Mouse (Mus musculus) small intestine, adult 2 months (tissue): ENCODE results near the gene E2f4. TPM values are rescaled to one million over a fixed set of nuclear protein-coding genes. Genes with fewer than 3 reads are reported as not detected.
A peak's percentile ranks its signal among the peaks of the same experiment; 100 is the strongest.

Source experiments
- H3K27ac ChIP-seq: fragments of 200-500 bp; 2 replicates; pipeline ENCODE4 v1.5.1; 2012; ENCODE audit warnings: low read depth, low read length, control low read depth, inconsistent platforms; ENCODE audit not compliant: insufficient read depth
- H3K27me3 ChIP-seq: fragments of 200-500 bp; 2 replicates; pipeline ENCODE4 v1.6.1; 2012; ENCODE audit warnings: mild to moderate bottlenecking, moderate library complexity, low read length, inconsistent platforms; ENCODE audit not compliant: control insufficient read depth, insufficient read depth
- H3K36me3 ChIP-seq: fragments of 200-500 bp; 2 replicates; pipeline ENCODE4 v1.6.1; 2012; ENCODE audit warnings: mild to moderate bottlenecking, low read length, control low read depth, inconsistent platforms; ENCODE audit not compliant: control insufficient read depth, insufficient read depth
- H3K4me1 ChIP-seq: fragments of 200-500 bp; 2 replicates; pipeline ENCODE4 v1.6.1; 2012; ENCODE audit warnings: low read length, inconsistent platforms, mixed read lengths; ENCODE audit not compliant: control insufficient read depth, insufficient read depth, insufficient read length
- H3K4me3 ChIP-seq: fragments of 200-500 bp; 2 replicates; pipeline ENCODE4 v1.5.1; 2012; ENCODE audit warnings: low read depth, mild to moderate bottlenecking, control low read depth, inconsistent platforms, low read length, moderate library complexity
- CTCF ChIP-seq: fragments of 200-500 bp; IDR thresholded peaks from 2 replicates; pipeline ENCODE4 v1.5.1; 2012; ENCODE audit warnings: low read depth, mild to moderate bottlenecking, control low read depth, inconsistent platforms, low read length, moderate library complexity, mixed read lengths; ENCODE audit not compliant: insufficient replicate concordance, insufficient read length; ENCODE audit errors: extremely low read depth
- POLR2A ChIP-seq: fragments of 200-500 bp; IDR thresholded peaks from 2 replicates; pipeline ENCODE4 v1.6.1; 2012; ENCODE audit warnings: low read depth, mild to moderate bottlenecking, control low read depth, inconsistent platforms, low read length, moderate library complexity
- WGBS: fragments of 180-500 bp; shearing (Covaris S2); methylation state at CpG from one replicate; pipeline ENCODE4 v1.1.7; 2018; 5-methylcytosine and 5-hydroxymethylcytosine counted together
- polyA plus RNA-seq: library from polyadenylated mRNA; depleted of rRNA; stranded (reverse); fragments of >200 nt; gene quantifications from 2 replicates; pipeline ENCODE4 v1.2.3, GENCODE M21; 2012

E2f4 gene
- polyA plus RNA-seq, 1 experiment, result 152 TPM

DNA sequence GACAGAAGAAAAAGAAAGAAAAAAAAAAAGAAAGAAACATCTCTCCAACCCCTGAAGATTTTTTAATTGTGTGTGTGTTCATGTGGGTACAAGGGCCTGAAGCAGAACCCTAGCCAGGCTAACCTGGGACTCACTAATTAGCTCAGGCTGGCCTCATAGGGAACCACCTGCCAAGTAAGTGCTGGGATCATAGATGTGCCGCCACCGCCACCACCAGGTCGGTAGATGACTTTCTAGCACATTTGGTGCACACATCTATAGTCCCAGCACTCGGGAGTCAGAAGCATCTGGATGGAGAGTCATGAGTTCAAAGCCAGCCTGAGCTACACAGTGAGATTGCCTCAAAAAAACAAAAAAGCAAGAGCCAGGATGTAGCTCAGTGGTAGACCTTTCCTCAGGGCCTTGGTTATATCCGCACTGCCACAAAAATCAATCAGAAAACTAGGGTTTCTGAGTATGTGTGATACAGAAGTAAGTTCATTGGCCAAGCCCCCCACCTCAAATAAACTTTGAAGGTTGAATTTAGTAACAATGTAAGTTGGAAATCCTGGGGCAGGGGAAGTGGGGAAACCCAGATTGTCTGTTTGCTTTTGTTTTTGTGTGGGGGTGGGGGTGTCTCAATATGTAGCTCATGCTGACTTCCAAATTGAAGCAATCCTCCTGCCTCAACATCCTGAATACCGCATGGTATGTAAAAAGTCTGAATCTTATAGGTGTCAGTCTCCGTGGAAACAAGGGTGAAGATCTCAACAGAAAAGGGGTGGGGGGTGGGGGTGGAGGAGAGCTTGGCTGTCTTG is 39.9 kb upstream of the E2f4 start:
- H3K36me3 ChIP-seq, result peaks cover 13% of the 10 kb centered on the region
- TF ChIP-seq CTCF (no peak), POLR2A (no peak)
- 87% methylated on average over 7 of the region's 7 CpGs for WGBS
- no peaks in the 10 kb centered on the region for H3K27me3 ChIP-seq
- H3K4me3 ChIP-seq, result no peak overlapping the region
- peaks cover 38% of the 10 kb centered on the region for H3K4me1 ChIP-seq
- no peak overlapping the region for H3K27ac ChIP-seq

DNA sequence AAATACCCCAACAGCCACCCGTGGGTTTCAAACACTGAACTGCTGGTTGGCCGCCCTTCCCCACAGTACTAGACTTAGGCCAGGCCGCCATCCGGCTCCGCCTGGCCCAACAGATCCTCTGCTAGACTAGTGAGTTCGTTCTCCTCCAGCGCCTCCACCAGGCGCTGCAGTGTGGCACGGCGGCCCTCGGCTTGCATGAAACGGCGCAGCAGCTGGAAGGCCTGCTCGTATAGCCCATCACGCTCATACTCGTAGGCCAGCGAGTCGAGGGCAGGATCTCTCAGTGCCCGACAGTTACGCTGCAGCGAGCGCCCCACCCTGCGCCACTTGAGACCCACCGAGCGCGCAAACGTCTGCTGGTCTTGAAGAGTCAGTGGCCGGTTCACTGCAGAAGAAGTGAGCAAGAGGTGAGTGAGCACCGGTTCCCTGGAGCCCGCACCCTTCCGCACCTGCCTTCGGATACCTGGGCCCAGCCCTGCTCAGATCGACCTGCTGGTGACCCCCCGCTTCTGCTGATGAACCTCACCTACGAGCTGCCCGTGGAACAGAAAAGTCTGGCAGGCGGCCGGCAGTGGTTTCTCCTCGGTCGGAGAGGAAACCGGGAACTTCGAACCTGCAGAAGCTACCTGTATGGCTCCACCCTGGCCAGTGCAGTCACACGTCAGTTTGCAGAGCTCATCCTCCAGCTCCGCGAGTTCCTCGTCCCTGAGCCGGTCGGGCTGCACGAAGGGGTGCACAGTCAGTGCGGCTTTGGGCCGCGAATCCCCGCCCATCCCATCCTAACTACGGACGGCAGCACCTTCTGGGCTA is 38.3 kb upstream of the E2f4 start:
- WGBS, result 69% methylated on average over 55 of the region's 55 CpGs
- Histone ChIP-seq H3K4me3 (peak overlapping the region; percentile 36), H3K4me1 (peaks cover 38% of the 10 kb centered on the region), H3K36me3 (peaks cover 13% of the 10 kb centered on the region), H3K27ac (no peak overlapping the region), H3K27me3 (no peaks in the 10 kb centered on the region)
- TF ChIP-seq POLR2A (no peak), CTCF (no peak)

DNA sequence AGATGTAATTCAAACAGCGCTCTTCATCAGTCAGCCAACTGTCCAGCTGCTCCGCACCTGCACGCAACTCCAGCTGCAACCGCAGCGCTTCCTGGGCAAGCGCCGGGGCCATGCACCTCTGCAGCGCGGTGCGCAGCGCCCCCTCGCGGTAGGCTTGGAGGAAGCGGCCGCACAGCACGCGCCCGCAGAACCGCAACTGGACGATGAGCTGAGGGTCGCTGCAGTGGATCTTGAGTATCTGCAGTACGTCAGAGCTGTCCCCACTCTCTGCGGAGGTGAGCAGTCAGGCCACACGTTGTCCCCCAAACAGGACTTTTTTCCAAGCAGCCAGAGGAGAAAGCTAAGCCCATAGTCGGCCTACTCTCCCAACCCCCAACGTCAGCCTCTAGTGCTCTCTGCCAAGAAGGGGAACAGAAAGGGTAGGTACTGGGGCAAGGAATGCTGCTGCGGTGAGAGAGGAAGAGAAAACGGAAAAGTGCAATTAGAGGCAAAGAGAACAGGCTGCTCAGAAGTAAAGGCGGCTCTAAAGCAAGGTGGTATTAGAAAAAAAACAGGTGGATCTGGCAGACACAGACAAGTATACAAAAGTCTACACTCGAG is 37.6 kb upstream of the E2f4 start:
- Histone ChIP-seq H3K27ac (no peak overlapping the region), H3K4me1 (peaks cover 32% of the 10 kb centered on the region), H3K4me3 (peak overlapping the region; percentile 36), H3K27me3 (no peaks in the 10 kb centered on the region), H3K36me3 (peaks cover 13% of the 10 kb centered on the region)
- 11% methylated on average over 30 of the region's 30 CpGs for WGBS
- TF ChIP-seq CTCF (peak; percentile 82), POLR2A (no peak; the same call in 1 of the 2 replicates)

DNA sequence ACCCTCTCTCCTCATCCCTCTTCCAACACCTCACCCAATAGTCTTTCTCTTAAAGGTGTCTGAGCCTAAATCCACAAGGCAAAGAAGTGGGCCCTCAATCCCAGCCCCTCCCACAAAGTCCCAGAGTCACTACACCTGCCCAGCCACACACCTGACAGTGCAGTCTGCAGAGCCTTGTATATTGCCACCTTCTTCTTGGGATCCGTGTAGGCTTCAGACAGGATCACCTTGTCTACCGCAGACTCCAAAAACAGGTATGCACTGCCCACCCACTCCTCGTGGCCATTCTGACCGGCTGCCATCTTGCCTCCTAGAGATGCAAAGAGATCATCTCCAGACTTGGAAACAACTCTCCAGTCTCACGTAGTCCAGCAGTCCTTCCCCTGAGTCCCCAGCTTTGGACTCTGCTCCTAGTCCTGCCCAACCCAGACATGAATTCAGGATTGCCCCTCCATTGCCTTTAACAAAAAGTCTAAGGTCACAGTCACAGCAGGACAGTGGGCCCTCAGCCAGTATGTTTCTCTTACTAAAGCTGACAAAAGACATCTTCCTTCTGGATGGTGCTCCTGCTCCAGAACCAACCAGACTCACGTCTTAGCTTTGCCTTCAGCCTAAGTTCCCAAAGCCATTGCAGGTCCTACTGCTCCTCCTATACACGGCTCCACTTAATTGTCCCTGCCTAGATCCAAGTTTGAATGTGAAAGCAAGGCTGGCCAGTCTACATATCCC is 36.9 kb upstream of the E2f4 start:
- WGBS, result 76% methylated on average over 7 of the region's 7 CpGs
- no peak overlapping the region for H3K4me3 ChIP-seq
- no peaks in the 10 kb centered on the region for H3K27me3 ChIP-seq
- peaks cover 30% of the 10 kb centered on the region for H3K4me1 ChIP-seq
- TF ChIP-seq POLR2A (no peak), CTCF (no peak)
- H3K27ac ChIP-seq, result peak overlapping the region; percentile 17
- peaks cover 13% of the 10 kb centered on the region for H3K36me3 ChIP-seq

DNA sequence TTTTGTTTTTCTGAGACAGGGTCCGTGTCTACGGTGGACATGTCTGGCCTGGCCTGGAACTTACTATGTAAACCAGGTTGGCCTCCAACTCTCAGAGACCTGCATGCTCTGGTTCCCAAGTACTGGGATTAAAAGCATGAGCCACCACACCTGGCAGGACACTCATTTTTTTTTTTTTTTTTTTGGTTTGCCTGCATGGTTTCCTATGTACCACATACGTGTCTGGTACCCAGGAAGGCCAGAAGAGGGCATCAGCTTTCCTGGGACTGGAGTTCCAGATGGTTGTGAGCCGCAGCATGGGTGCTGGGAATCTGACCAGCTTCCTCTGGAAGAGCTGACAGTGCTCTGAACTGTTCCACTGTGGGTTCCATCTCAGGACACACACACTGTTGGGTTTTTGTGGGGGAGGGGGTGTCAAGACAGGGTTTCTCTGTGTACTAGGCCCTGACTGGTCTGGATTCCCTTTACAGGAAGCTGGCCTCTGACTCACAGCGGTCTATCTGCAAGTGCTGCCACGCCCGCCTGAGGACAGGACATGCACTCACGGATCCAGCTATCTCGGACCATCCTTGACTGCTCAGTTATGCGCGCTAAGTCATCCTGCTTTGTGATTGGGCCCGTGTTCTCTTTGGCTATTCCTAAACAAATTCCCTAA is 36.0 kb upstream of the E2f4 start:
- Histone ChIP-seq H3K27ac (peak overlapping the region; percentile 62), H3K36me3 (peaks cover 13% of the 10 kb centered on the region), H3K27me3 (no peaks in the 10 kb centered on the region), H3K4me3 (no peak overlapping the region), H3K4me1 (peaks cover 30% of the 10 kb centered on the region)
- WGBS, result 79% methylated on average over 12 of the region's 12 CpGs
- TF ChIP-seq CTCF (peak; percentile 14; the same call in 1 of the 2 replicates), POLR2A (no peak)

DNA sequence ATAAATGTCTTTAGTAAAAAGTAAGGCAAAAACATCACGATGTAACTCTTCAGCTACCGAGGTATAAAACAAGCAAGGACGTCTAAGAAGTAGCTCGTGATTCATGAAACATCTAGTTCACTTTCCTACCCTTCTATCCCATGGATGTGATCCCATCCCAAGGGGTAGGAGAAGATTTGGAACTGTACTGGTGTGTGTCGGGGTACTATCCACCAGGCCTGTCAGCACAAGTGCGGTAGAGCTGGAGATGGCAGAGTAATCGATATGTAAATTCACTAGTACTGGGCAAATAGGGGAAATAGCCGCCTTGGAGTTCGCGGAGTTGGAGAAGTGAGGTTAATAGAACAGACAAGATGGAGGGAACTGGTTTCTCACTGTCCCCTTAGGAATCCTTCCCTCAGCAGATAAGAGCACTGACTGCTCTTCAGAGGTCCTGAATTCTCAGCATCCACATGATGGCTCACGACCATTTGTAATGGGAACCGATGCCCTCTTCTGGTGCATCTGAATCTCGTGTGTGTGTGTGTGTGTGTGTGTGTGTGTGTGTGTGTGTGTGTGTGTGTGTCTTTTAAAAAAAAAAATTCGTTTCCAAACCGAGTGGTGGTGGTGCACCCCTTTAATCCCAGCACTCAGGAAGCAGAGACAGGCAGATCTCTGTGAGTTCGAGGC is 34.1 kb upstream of the E2f4 start:
- 31% methylated on average over 16 of the region's 16 CpGs for WGBS
- peak overlapping the region; percentile 99 for H3K4me3 ChIP-seq

More for the DNA sequence above, 34.1 kb upstream of the E2f4 start:
- TF ChIP-seq CTCF (no peak), POLR2A (no peak)
- H3K27me3 ChIP-seq, result no peaks in the 10 kb centered on the region
- H3K4me1 ChIP-seq, result peaks cover 32% of the 10 kb centered on the region
- peaks cover 25% of the 10 kb centered on the region for H3K36me3 ChIP-seq
- peak overlapping the region; percentile 86 for H3K27ac ChIP-seq
